Mouse (Mus musculus) midbrain, embryonic 14.5 days (tissue): ENCODE results near the gene Kif19a. TPM values are rescaled to one million over a fixed set of nuclear protein-coding genes. Genes with fewer than 3 reads are reported as not detected.

Source experiments
- ATAC-seq: fragments of 200-750 bp; cut with Nextera tagmentation; 2 replicates; pipeline ENCODE4 v1.8.0; 2017; ENCODE audit warnings: moderate number of reproducible peaks, moderate library complexity; ENCODE audit not compliant: low FRiP score, low TSS enrichment
- DNase-seq: peaks from one replicate; pipeline ENCODE4 v3.0.0-alpha.2; 2015
- H3K27ac ChIP-seq: fragments of 300-500 bp; sonication (generic); replicated peaks from 2 replicates; pipeline ENCODE4 v1.5.1; 2014; ENCODE audit warnings: mild to moderate bottlenecking, low read depth, low read length, moderate library complexity
- H3K27me3 ChIP-seq: fragments of 300-500 bp; sonication (generic); 2 replicates; pipeline ENCODE4 v1.6.1; 2014; ENCODE audit warnings: low read length, control low read depth, mixed read lengths; ENCODE audit not compliant: control insufficient read depth, insufficient read depth
- H3K36me3 ChIP-seq: fragments of 300-500 bp; sonication (generic); 2 replicates; pipeline ENCODE4 v1.6.1; 2014; ENCODE audit warnings: low read length, control low read depth; ENCODE audit not compliant: control insufficient read depth, insufficient read depth
- H3K4me1 ChIP-seq: fragments of 300-500 bp; sonication (generic); 2 replicates; pipeline ENCODE4 v1.6.1; 2014; ENCODE audit warnings: mild to moderate bottlenecking, antibody characterized with exemption, low read length, control low read depth; ENCODE audit not compliant: control insufficient read depth, insufficient read depth
- H3K4me2 ChIP-seq: fragments of 300-500 bp; sonication (generic); 2 replicates; pipeline ENCODE4 v1.6.1; 2014; ENCODE audit warnings: mild to moderate bottlenecking, low read length, moderate library complexity
- H3K4me3 ChIP-seq: fragments of 300-500 bp; sonication (generic); replicated peaks from 2 replicates; pipeline ENCODE4 v1.5.1; 2014; ENCODE audit warnings: low read depth, low read length
- H3K9ac ChIP-seq: fragments of 300-500 bp; sonication (generic); replicated peaks from 2 replicates; pipeline ENCODE4 v1.6.1; 2014; ENCODE audit warnings: mild to moderate bottlenecking, low read length, moderate library complexity
- H3K9me3 ChIP-seq: fragments of 300-500 bp; sonication (generic); 2 replicates; pipeline ENCODE4 v1.6.1; 2016; ENCODE audit warnings: low read length, control low read depth, mixed read lengths; ENCODE audit not compliant: control insufficient read depth
- WGBS: fragments of 180-500 bp; shearing (Covaris S2); extraction: QIAGEN DNeasy Blood & Tissue Kit; methylation state at CpG from one replicate; pipeline ENCODE4 v1.1.7; 2014; 5-methylcytosine and 5-hydroxymethylcytosine counted together
- polyA plus RNA-seq: library from polyadenylated mRNA; unstranded; fragments of >200 nt; fragmentation: Nextera tagmentation; extraction: Ambion mirVana; gene quantifications from 2 replicates; pipeline ENCODE4 v1.2.1, GENCODE M21; 2014

Kif19a gene
- polyA plus RNA-seq, 1 experiment from 2014 or later, result 0.88 TPM

- no peaks in the 10 kb centered on the region for H3K27me3 ChIP-seq
- no peak for DNase-seq
- H3K4me1 ChIP-seq, result peaks cover 8% of the 10 kb centered on the region; the same call in 1 of the 2 replicates
- H3K9ac ChIP-seq, result no peak overlapping the region
- 48% methylated on average over 3 of the region's 3 CpGs for WGBS
- ATAC-seq, result no peak
- no peaks in the 10 kb centered on the region for H3K9me3 ChIP-seq
- H3K27ac ChIP-seq, result no peak overlapping the region
- no peaks in the 10 kb centered on the region for H3K36me3 ChIP-seq
- no peak overlapping the region for H3K4me3 ChIP-seq
- H3K4me2 ChIP-seq, result no peak overlapping the region
Observed at GRCm38 (mm10) chr11:114820444-114820843, 55.3 kb downstream of the Kif19a start.

GRCm38 (mm10) chr11:114821325-114821724 lies 56.1 kb downstream of the Kif19a start:
- DNase-seq, result no peak
- Histone ChIP-seq H3K4me2 (no peak overlapping the region), H3K9ac (no peak overlapping the region), H3K36me3 (no peaks in the 10 kb centered on the region), H3K4me1 (peaks cover 8% of the 10 kb centered on the region; the same call in 1 of the 2 replicates), H3K9me3 (no peaks in the 10 kb centered on the region), H3K27ac (no peak overlapping the region), H3K27me3 (no peaks in the 10 kb centered on the region), H3K4me3 (no peak overlapping the region)
- WGBS, result 77% methylated on average over 1 of the region's 1 CpGs
- no peak for ATAC-seq

DNA sequence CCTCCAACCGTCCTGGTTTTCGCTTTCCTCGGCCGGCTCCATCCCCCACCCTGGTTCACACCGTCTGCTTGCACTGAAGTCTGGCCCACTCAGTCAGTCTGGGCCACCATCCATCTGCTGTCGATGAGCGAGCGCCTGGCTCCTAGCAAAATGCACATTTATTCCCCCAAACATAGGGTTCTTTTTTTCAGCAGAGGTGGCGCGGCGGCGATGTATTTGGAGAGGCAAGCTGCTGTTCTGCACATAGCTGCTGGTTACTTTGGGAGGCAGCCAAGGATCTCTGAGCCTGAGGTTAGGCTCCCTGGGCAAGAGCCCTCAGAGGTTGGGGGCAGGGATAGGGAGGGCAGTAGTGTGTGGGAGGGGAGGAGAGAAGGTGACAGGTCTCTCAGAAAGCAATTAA lies 57.5 kb downstream of the Kif19a start:
- no peaks in the 10 kb centered on the region for H3K9me3 ChIP-seq
- no peak overlapping the region for H3K4me2 ChIP-seq
- no peak overlapping the region for H3K9ac ChIP-seq
- H3K4me3 ChIP-seq, result no peak overlapping the region
- no peak overlapping the region; the same call in 1 of the 2 replicates for H3K27ac ChIP-seq
- peaks cover 8% of the 10 kb centered on the region; the same call in 1 of the 2 replicates for H3K4me1 ChIP-seq
- H3K36me3 ChIP-seq, result no peaks in the 10 kb centered on the region
- ATAC-seq (no peak), DNase-seq (peak; percentile 65)
- H3K27me3 ChIP-seq, result no peaks in the 10 kb centered on the region
- 58% methylated on average over 12 of the region's 12 CpGs for WGBS

DNA sequence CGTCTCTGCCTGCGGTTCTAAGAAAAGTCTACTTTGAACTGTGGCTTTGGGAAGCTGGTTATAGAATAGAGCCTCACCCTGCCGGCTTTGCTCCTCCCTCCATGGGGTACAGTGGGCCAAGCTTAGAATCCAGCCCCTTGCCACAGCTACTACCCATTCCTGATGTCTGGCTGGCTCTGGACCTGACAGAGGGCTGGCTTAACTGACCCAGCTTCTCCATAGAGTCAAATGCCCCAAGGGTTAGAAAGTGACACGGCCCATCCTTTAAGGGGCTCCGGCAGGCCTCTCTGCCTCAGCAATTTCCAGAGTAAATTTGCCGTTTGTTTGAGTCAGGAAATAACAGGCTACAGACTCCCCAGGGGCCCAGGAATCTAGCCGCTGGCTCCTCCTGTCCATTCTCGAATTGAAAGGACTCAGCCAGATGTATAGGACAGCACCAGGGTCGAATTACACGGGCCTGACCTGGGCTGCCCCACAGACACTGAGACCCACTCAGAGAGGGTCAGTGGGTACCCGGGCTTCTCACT lies 58.1 kb downstream of the Kif19a start:
- Histone ChIP-seq H3K36me3 (no peaks in the 10 kb centered on the region), H3K9ac (no peak overlapping the region), H3K4me3 (no peak overlapping the region), H3K4me2 (no peak overlapping the region), H3K27me3 (no peaks in the 10 kb centered on the region), H3K4me1 (peaks cover 8% of the 10 kb centered on the region; the same call in 1 of the 2 replicates), H3K9me3 (no peaks in the 10 kb centered on the region), H3K27ac (no peak overlapping the region; the same call in 1 of the 2 replicates)
- DNase-seq, result peak; percentile 56
- ATAC-seq, result no peak; the same call in 1 of the 2 replicates
- WGBS, result 2% methylated on average over 11 of the region's 11 CpGs

DNA sequence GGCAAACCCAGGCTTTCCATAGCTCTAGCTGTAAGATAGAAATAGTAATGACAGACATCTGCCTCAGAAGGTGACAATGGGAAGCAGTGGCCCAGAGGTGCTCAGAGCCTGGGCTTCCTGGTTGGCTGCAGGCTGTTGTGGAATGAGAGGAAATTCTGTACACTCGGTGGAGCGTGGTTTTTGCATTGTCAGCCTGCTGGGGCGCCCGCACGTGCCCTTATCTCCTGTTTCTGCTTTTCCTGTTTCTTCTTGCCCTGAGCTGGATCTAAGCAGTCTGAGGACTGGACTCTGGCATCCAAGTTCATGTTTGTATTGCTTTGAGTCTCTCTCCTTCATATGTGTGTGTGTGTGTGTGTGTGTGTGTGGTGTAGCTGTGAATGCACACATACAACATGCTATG lies 61.5 kb downstream of the Kif19a start:
- Histone ChIP-seq H3K4me3 (no peak overlapping the region), H3K9me3 (no peaks in the 10 kb centered on the region), H3K4me1 (peaks cover 16% of the 10 kb centered on the region), H3K9ac (no peak overlapping the region), H3K27me3 (no peaks in the 10 kb centered on the region), H3K4me2 (no peak overlapping the region), H3K36me3 (no peaks in the 10 kb centered on the region), H3K27ac (no peak overlapping the region)
- 60% methylated on average over 5 of the region's 5 CpGs for WGBS
- ATAC-seq (no peak), DNase-seq (no peak)

- Histone ChIP-seq H3K36me3 (no peaks in the 10 kb centered on the region), H3K4me2 (peak overlapping the region; percentile 50), H3K9me3 (no peaks in the 10 kb centered on the region), H3K27ac (no peak overlapping the region), H3K9ac (peak overlapping the region; percentile 31), H3K27me3 (no peaks in the 10 kb centered on the region), H3K4me3 (peak overlapping the region; percentile 5; the same call in 1 of the 2 replicates), H3K4me1 (peaks cover 8% of the 10 kb centered on the region)
- 9% methylated on average over 24 of the region's 24 CpGs for WGBS
- ATAC-seq (no peak), DNase-seq (peak; percentile 47)
Observed at GRCm38 (mm10) chr11:114829499-114830432, 64.6 kb downstream of the Kif19a start.

- peak overlapping the region; percentile 50 for H3K4me2 ChIP-seq
- no peaks in the 10 kb centered on the region for H3K27me3 ChIP-seq
- WGBS, result 21% methylated on average over 8 of the region's 8 CpGs
- DNase-seq (no peak), ATAC-seq (no peak)
- H3K9ac ChIP-seq, result no peak overlapping the region
- H3K4me1 ChIP-seq, result peaks cover 8% of the 10 kb centered on the region
- H3K4me3 ChIP-seq, result no peak overlapping the region
- no peaks in the 10 kb centered on the region for H3K36me3 ChIP-seq
- H3K9me3 ChIP-seq, result no peaks in the 10 kb centered on the region
- H3K27ac ChIP-seq, result no peak overlapping the region
Observed at GRCm38 (mm10) chr11:114830433-114830773, 65.2 kb downstream of the Kif19a start.

GRCm38 (mm10) chr11:114833166-114833565 lies 68.0 kb downstream of the Kif19a start:
- no peak overlapping the region for H3K4me3 ChIP-seq
- H3K4me2 ChIP-seq, result no peak overlapping the region
- H3K9ac ChIP-seq, result no peak overlapping the region
- peaks cover 8% of the 10 kb centered on the region for H3K4me1 ChIP-seq
- no peaks in the 10 kb centered on the region for H3K36me3 ChIP-seq
- DNase-seq (peak; percentile 64), ATAC-seq (no peak)
- no peaks in the 10 kb centered on the region for H3K9me3 ChIP-seq
- no peaks in the 10 kb centered on the region for H3K27me3 ChIP-seq
- H3K27ac ChIP-seq, result no peak overlapping the region
- 48% methylated on average over 5 of the region's 5 CpGs for WGBS
